In genomic region chr10:128805092-128806000, GRCm38 (mm10) we compare ENCODE assay signal across 8 mouse cellular contexts. TPM values are rescaled to one million over a fixed set of nuclear protein-coding genes. Genes with fewer than 3 reads are reported as not detected.
DNase-seq lines count a peak whose midpoint lies in the region; ATAC-seq and TF ChIP-seq lines count a peak whose summit lies in the region.

No protein-coding gene starts in this region.

- TF ChIP-seq POLR2A in cortical plate, adult 2 months (IDR thresholded peaks at IDR 0.05; ENCODE audit: extremely low read depth, insufficient read depth, low read length): peak; percentile 81; the same call in 1 of the 2 replicates

- peak; percentile 93 for ATAC-seq in activated CD4-positive, CD25-positive, alpha-beta regulatory T cell, adult 4 months
- ATAC-seq in megakaryocyte-erythroid progenitor cell, adult 5-6 weeks (replicated peaks; ENCODE audit: low FRiP score, low TSS enrichment, poor library complexity, severe bottlenecking): peak; percentile 88

- intact Hi-C loops in left cerebral cortex, postnatal 10 days (cut with DNase I): no loop called here

- no peak for TF ChIP-seq CTCF in cortical plate, adult 2 months (IDR thresholded peaks at IDR 0.05; ENCODE audit: extremely low read depth, insufficient read depth, low read length)

- H3K4me1 ChIP-seq in cortical plate, adult 2 months (ENCODE audit: control insufficient read depth, insufficient read depth, low read length): peaks cover 13% of the 10 kb centered on the region

- peak overlapping the region; percentile 98 for H3K27ac ChIP-seq in cortical plate, adult 2 months (ENCODE audit: insufficient read depth, low read length)

- peak; percentile 93 for DNase-seq in gastrocnemius, adult 8-10 months (ENCODE audit: low spot score in 2 of 2)
- peak; percentile 99 for DNase-seq in induced T-regulatory cell, adult 2 months (ENCODE audit: low read depth)
- peak; percentile 93 to 98 for DNase-seq in left cerebral cortex, postnatal 10 days (ENCODE audit: extremely low spot score in 1 of 2, low spot score in 2 of 2)
- DNase-seq in right cerebral cortex, postnatal 25 days: peak; percentile 93
- DNase-seq in urinary bladder, postnatal 4 days (ENCODE audit: low spot score in 2 of 2): peak; percentile 95 to 97

- peak overlapping the region; percentile 94 for H3K4me3 ChIP-seq in cortical plate, adult 2 months (ENCODE audit: insufficient read depth, low read length)

RNA-seq across cellular contexts. Expression of gene Tmem198b, which starts 1.2 kb away (rescaled TPM):
- 1 to 10 TPM; 3.3 to 3.4 TPM for polyA plus RNA-seq in activated CD4-positive, CD25-positive, alpha-beta regulatory T cell, adult 4 months (2017; shearing (Covaris generic))
- 12.7 and 13.8 TPM in 2 replicates for polyA plus RNA-seq in cortical plate, adult 2 months (2012; rRNA removed)
- 1 to 10 TPM; 2.0 to 2.3 (median 2.2) TPM for total RNA-seq in gastrocnemius, adult 8-10 months (2022)
- total RNA-seq in left cerebral cortex, postnatal 10 days (2021): 10 to 100 TPM; 12.2 to 12.5 TPM
- total RNA-seq in megakaryocyte-erythroid progenitor cell, adult 5-6 weeks (2014; fragmentation: Nextera tagmentation): 4.6 and 6.9 TPM in 2 replicates
- 1.5 and 2.8 TPM in 2 replicates for total RNA-seq in megakaryocyte-erythroid progenitor cell, adult 5-6 weeks (2017)

RNA-seq across cellular contexts. Expression of gene Dnajc14, which starts 1.5 kb away (rescaled TPM):
- 10 to 100 TPM; 54.4 to 68.5 TPM for polyA plus RNA-seq in activated CD4-positive, CD25-positive, alpha-beta regulatory T cell, adult 4 months (2017; shearing (Covaris generic))
- 23.0 and 23.9 TPM in 2 replicates for polyA plus RNA-seq in cortical plate, adult 2 months (2012; rRNA removed)
- 10 to 100 TPM; 23.5 to 27.2 (median 26.1) TPM for total RNA-seq in gastrocnemius, adult 8-10 months (2022)
- total RNA-seq in left cerebral cortex, postnatal 10 days (2021): 10 to 100 TPM; 61.9 to 63.1 TPM
- 18.6 and 21.5 TPM in 2 replicates for total RNA-seq in megakaryocyte-erythroid progenitor cell, adult 5-6 weeks (2014; fragmentation: Nextera tagmentation)
- 20.8 and 30.7 TPM in 2 replicates for total RNA-seq in megakaryocyte-erythroid progenitor cell, adult 5-6 weeks (2017)

RNA-seq across cellular contexts. Expression of gene Sarnp, which starts 11.8 kb away (rescaled TPM):
- polyA plus RNA-seq in activated CD4-positive, CD25-positive, alpha-beta regulatory T cell, adult 4 months (2017; shearing (Covaris generic)): 100 to 1,000 TPM; 192 to 229 TPM
- polyA plus RNA-seq in cortical plate, adult 2 months (2012; rRNA removed): 50.1 and 53.4 TPM in 2 replicates
- 10 to 100 TPM; 20.0 to 29.0 (median 24.0) TPM for total RNA-seq in gastrocnemius, adult 8-10 months (2022)
- 10 to 100 TPM; 37.4 to 42.2 TPM for total RNA-seq in left cerebral cortex, postnatal 10 days (2021)
- 166 and 201 TPM in 2 replicates for total RNA-seq in megakaryocyte-erythroid progenitor cell, adult 5-6 weeks (2014; fragmentation: Nextera tagmentation)
- total RNA-seq in megakaryocyte-erythroid progenitor cell, adult 5-6 weeks (2017): 364 and 369 TPM in 2 replicates

RNA-seq across cellular contexts. Expression of gene Mmp19, which starts 14.6 kb away (rescaled TPM):
- polyA plus RNA-seq in activated CD4-positive, CD25-positive, alpha-beta regulatory T cell, adult 4 months (2017; shearing (Covaris generic)): not detected
- 0.38 and 0.57 TPM in 2 replicates for polyA plus RNA-seq in cortical plate, adult 2 months (2012; rRNA removed)
- 1 to 10 TPM in 3 of 4 experiments, under 1 TPM in 1; 0.46 to 1.4 (median 1.1) TPM for total RNA-seq in gastrocnemius, adult 8-10 months (2022)
- under 1 TPM; 0.49 to 0.59 TPM for total RNA-seq in left cerebral cortex, postnatal 10 days (2021)
- total RNA-seq in megakaryocyte-erythroid progenitor cell, adult 5-6 weeks (2014; fragmentation: Nextera tagmentation): not detected in 2 replicates
- total RNA-seq in megakaryocyte-erythroid progenitor cell, adult 5-6 weeks (2017): 0.05 and 0.23 TPM in 2 replicates

RNA-seq across cellular contexts. Expression of gene Ormdl2, which starts 16.1 kb away (rescaled TPM):
- polyA plus RNA-seq in activated CD4-positive, CD25-positive, alpha-beta regulatory T cell, adult 4 months (2017; shearing (Covaris generic)): 10 to 100 TPM; 75.6 to 87.1 TPM
- 18.3 and 20.3 TPM in 2 replicates for polyA plus RNA-seq in cortical plate, adult 2 months (2012; rRNA removed)
- 1 to 10 TPM; 2.1 to 3.8 (median 2.7) TPM for total RNA-seq in gastrocnemius, adult 8-10 months (2022)
- 1 to 10 TPM; 4.4 to 6.7 TPM for total RNA-seq in left cerebral cortex, postnatal 10 days (2021)
- total RNA-seq in megakaryocyte-erythroid progenitor cell, adult 5-6 weeks (2014; fragmentation: Nextera tagmentation): 70.3 and 79.9 TPM in 2 replicates
- 99.3 and 115 TPM in 2 replicates for total RNA-seq in megakaryocyte-erythroid progenitor cell, adult 5-6 weeks (2017)

Comparison
In these comparisons a context has a peak if more than half of its experiments do, and no peak if none do; other contexts are left out.
1. Peak in every context shown above with its lines: DNase-seq, ATAC-seq, H3K4me3 ChIP-seq and H3K27ac ChIP-seq.